Mouse (Mus musculus): Measurements from ENCODE around the gene Borcs7.

- TF ChIP-seq CTCF (IDR thresholded peaks at IDR 0.05; ENCODE audit: control insufficient read depth, insufficient read depth, insufficient read length) (no peak), USF1 (IDR thresholded peaks at IDR 0.05; ENCODE audit: low read depth) (no peak)
These were observed 20.9 kb downstream of the Borcs7 start for GRCm38 (mm10) chr19:46710614-46711013.

Measured in C2C12 (cell line).